Mouse (Mus musculus): Measurements from ENCODE around the gene Stbd1.

Gene Stbd1

DNA sequence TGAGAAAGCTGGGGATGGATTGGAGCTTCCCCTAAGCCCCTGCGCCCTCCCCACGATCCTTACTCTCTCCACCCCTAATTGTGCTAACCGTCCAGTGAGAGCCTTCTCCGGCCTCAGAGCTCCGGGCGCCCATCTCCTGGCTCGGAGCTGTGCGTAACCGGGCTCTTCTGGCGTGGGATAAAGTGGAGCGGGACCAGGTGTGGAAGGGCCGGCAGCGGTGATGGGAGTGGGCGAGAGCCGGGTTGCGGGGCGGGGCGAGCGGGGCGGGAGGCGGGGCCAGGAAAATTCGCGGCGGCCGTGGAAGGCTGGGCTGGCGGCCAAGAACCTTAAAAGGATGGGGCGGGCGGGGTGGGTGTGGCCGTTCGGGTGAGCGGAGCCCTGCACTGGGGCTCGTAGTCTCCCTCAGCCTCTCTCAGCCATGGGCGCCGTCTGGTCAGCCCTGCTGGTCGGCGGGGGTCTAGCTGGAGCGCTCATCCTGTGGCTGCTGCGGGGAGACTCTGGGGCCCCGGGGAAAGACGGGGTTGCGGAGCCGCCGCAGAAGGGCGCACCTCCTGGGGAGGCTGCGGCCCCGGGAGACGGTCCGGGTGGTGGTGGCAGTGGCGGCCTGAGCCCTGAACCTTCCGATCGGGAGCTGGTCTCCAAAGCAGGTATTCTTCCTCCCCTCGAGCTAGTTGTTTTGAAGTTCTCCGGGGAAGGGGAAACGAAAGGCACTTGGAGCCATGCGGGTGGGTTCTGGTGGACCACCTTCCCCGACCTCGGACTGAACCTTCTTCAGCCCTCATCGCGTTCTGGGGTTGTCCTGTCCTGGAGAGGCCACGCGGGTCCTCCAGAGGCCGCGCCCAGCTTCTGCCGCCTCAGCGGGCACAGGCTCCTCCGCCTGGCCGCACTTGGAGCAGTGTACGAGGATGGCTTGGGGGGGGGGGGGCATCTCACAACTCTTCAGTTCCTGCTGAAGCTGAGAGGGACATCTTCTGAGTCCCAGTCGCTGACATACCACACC is at the start of gene Stbd1:
TSS of gene Stbd1 (plus strand) at position 351 of the 1,000 bp plus-strand sequence.
- peak; percentile 75 for DNase-seq (ENCODE audit: low spot score)

DNA sequence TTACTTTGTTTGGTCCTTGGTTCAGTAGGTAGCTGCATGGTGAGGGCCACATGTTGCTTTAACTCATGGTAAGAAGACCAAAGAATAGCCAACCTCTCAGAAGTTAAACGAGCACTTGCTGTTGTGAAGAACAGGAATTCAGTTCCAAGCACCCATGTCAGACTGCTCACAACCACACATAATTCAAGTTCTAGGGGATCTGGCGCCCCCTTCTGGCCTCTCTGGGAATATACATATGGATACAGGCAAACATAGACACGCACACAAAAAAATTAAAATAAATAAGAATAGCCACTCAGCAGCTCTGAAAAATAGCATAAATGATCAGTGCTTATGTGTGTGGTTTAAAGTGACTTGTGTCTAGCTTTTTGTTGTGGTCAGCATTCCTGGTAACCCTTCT is 48.9 kb upstream of the Stbd1 start:
- DNase-seq (ENCODE audit: low spot score): no peak

DNA sequence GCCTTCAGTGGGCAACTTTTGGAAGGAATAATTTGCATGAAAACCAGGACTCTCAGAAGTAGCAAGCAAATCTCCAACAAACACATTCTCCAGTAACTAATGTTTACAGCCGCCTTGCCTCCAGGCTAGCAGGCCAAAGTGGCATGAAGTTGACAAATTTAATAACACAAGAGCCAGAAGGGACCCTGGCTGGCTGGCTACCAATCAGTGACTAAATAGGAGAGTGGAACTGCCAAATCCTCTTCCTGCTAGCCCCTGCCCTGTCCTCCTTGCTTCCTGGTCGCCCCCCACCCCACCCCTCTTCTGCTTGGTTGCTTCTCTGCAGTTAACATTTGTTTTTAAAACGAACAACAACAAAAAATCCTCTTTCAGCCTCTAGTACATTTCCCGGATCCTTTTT is 48.4 kb upstream of the Stbd1 start:
- DNase-seq (ENCODE audit: low spot score): no peak

DNA sequence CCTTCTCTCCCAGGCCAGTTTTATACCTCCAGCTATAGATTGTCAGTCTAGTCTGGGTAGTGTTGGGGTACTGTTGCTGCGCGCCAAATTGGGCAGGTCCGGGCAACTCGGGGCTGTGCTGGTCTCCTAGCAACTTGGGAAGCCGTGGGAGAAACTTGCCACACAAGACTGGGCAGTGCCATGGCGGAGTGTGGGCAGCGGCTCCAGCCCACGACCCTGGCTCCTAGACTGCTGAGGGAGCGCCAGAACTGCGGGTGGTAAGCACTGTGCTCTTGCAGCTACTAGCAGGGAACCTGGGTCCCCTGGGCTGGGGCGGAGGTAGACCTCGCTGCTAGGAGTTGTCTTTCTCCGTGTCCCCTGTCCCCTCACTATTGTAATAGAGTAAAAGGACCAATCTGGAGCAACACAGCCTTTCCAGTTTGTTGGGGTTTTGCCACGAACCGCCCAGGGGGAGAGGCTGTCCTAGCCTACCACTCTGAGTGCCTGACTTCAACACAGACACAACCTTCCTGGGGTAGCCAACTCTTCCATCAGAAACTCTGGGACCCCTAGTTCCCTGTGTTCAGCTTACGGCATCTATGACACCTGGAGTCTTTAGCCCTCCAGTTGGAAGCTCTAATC is 47.8 kb upstream of the Stbd1 start, which contains the start of gene Fam47e:
TSS of gene Fam47e (plus strand) at position 179 of the 621 bp plus-strand sequence.
- DNase-seq (ENCODE audit: low spot score): peak; percentile 40

DNA sequence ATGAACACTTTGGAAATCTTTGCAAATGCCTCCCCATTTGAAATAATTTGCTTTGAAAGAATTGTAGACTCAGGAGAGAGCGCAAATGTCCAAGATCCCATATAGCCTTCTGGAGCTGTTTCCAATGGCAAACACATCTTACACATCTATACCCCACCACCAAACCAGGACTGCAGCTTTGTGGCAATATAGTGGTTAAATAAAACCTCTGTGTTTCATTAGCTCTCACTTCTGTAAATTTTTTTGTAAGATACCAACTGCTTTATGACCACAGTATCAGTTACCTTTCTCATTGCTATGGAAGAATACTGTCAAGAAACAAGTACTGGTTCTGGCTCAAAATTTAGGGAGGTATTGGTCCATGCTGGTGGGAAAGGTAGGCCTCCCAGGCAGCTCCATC is 46.9 kb upstream of the Stbd1 start:
- DNase-seq (ENCODE audit: low spot score): no peak

DNA sequence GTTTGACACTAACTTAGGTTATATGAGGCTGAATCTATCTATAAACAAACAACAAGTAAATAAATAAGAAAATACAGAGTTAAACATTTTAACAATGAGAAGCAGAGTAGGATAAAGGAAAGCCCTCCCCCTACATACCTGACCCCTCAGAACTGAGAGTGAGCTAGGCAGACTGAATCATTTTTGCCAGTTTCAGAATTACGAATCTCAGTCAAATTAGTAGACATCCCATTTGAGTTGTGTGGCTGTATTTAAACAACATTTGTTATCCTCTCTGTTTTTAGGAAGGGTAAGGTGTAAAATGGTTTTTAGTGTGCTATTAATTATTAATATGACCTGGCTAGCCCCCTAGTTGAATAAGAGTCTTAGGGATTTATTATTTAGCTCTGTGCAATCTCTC is 45.3 kb upstream of the Stbd1 start:
- DNase-seq (ENCODE audit: low spot score): no peak

DNA sequence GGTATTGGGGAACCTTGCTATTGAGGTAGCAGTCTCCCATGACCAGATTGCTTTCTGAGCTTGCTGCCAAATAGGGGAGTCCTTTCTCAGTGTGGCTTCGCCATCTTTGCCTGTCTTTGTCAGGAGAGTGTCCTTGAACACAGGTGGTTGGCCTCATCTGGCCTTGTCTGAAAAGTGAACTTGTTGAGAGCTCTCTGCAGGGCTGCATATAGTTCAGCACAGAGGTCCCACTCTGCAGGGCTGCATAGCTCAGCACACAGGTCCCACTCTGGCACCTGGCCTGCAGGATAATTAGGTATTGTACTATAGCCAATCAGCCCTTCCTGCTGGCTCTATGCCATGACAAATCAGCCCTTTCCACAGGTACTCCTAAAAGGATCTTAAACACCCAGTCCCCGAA is 42.6 kb upstream of the Stbd1 start:
- DNase-seq (ENCODE audit: low spot score): no peak

DNA sequence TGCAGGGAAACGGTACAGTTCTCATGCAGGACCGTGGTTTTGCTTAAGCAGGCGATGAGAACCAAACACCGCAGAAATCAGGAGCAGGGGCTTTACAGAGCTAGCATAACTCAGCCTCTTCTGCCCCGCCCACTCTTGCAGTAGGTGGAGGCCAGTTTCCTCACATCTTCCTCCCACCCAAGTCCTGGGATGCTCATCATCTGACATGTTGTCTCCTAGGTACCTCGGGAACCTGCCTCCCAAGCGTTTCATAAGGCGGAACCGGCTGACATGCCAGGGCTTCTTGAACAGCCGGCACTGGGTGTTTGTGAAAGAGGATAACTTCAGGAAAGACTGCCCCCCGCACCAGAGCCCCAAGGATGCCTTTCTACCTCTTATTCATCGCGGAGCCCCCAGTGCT is 40.8 kb upstream of the Stbd1 start:
- no peak for DNase-seq (ENCODE audit: low spot score)

DNA sequence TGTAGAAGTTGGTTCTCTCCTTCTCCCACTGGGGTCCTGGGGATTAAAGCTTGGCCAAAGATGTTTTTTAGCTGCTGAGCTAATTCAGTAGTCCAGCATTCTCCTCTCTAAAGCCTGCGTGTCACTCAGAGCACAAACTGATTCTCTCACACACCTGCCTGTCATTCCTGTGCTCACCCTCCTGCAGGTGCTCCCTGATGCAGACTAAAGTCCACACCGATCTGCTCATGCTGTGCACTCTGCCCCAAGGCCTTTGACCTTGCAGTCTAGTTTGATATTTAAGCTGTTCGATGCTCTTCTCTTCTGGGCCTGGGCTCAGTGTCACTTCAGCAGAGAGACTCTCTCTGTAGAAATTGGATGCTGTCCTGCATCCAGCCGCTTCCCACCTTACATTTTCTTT is 31.6 kb upstream of the Stbd1 start:
- no peak for DNase-seq (ENCODE audit: low spot score)

DNA sequence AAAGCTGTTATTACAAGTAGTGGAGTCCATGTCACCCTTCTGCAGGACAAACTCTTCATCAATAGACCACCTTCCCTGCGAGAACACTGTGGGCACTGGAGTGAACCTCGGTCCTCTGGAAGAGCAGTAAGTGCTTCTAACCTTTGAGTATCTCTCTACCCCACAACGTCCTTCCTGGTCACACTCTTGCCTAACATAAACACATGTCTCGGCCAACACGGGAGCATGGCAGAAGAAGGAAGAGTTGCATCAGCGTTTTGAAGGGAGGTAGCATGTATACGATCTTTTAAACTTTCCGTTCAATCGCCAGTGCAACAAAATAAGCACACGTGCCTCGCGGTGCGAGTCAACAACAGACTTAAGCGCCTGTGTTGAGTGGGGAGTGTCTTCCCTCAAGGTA is 23.3 kb upstream of the Stbd1 start:
- no peak for DNase-seq (ENCODE audit: low spot score)

DNA sequence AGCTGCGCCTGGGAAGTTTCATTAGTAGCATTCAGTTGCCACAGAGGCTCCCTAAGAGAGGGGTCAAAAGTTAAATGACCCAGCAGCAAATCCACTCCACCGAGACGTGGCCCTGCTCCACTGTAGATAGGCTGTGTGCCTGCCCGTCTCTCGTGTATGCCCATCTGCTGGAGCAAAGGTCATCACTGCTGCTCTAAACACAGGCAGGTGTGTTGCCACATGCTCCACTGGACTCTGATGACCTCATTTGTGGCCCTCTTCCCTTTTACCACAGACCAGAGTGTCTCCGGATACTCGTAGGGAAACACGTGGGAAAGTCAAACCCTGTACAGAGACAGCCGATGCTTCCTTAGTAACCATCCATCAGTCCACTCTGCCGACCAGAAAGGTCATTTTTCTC is 16.9 kb upstream of the Stbd1 start:
- DNase-seq (ENCODE audit: low spot score): no peak

DNA sequence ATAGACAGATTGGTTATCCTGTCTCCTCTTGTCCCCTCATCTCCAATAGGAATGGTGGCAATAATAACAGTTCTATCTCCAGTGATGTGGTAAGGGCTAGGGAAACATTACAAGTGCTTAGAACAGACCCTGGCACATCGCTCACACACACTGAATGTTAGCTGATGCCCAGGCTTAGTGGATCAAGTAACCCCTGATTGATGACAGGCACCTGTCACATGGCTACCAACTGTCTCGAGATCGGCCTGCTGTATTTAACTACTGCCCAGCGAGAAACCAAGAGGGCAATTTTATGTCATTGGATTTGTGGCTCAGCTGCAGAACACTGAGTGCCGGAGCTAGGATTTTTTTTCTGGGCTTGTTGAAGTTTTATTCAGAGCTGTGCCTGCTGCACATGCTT is 7.8 kb upstream of the Stbd1 start:
- DNase-seq (ENCODE audit: low spot score): no peak

DNA sequence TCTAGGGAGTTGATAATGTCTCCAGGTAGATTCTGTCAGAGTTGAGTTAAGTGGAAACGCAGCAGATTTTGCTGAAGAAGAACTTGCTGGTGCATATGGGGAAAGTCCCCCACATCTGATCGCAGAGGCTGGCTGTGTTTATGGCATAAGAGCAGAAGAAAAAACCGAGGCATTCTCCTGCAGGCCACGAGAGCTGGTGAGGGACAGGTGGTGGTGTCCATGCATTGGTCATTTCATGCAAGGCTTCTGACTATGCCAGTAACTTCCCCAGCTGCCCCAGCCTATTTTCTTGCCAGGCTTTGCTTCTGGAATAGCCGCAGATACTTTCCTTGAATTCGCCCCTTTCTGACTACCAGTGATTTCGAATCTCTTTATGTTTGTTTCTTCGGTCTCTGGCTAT is 6.0 kb upstream of the Stbd1 start:
- no peak for DNase-seq (ENCODE audit: low spot score)

DNA sequence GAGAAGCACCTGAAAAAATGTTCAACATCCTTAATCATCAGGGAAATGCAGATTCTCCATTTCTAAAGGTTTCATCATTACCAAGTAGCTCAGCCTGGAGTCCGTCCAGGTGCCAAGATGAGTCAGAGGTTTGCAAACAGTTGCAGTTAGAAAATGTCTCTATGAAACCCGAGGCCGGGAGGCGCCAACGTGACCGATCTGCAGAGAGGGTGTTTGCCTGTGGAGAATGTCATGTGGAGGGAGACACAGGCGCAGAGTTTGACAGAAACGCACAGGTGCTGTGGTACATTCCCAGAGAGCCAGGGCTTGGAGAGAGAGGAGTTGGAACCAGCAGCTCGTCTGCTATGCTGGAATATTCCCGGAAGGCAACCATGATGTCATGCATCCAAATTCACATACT is 3.8 kb upstream of the Stbd1 start:
- DNase-seq (ENCODE audit: low spot score): peak; percentile 12

DNA sequence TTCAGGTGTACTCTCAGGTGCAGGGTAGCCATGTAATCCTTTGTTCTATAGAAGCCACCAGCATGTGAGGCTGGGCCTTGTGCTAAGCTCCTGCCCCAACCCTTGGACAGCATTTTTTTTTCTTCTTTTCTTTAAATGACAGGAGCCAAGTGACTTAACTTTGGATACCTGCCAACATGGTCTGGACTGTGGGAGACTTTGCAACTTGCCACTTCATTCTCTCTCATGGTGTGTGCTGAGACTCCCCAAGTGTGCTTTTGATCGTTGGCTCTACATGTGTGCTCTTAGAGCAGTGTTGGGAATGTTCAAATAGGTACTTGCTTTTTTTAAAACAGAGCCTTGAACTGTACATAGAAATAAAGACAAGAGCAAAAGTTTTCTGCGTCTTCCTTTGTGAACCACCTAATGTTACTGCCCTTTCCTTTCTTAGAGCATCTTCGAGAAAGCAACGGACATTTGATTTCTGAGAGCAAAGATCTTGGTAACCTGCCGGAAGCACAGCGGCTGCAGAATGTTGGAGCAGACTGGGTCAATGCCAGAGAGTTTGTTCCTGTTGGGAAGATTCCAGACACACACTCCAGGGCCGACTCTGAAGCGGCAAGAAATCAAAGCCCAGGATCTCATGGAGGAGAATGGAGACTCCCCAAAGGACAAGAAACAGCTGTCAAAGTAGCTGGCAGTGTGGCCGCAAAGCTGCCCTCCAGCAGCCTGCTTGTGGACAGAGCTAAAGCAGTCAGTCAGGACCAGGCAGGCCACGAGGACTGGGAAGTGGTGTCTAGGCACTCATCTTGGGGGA is 1.8 kb downstream of the Stbd1 start:
- peak; percentile 26 for DNase-seq (ENCODE audit: low spot score)

DNA sequence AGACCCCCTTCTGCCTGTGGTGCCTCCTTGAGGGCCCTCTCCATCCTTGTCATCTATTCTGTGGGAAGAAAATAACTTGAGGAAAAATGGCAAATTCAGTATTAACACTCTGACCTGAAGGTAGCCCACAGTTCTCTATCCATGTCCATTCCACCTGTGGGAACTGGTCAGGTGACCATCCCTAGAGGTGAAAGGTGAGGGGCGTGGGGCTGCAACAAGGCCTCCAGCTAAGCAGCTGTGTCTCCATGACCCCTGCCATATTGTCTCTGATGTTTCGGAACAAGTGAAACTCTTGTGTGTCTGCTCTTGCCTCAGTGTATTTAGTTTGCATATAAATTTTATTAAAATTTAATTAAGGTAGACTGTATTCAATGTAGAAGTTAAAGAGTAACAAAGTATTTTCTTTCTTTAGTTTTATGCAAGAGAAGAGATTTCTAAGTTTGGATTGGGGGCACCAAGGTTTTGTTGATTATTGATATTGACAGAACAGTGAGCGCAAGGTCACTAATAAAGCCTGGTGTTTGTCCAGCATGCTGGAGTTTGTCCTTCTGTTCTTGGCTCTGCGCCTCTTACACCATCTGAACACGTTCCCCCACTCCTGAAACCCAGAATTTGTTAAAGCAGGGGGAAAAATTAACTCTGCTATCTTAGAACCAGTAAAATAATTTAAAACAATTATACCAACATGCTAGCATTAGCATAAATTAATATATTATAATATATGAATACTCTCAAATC is 4.8 kb downstream of the Stbd1 start:
- DNase-seq (ENCODE audit: low spot score): no peak

DNA sequence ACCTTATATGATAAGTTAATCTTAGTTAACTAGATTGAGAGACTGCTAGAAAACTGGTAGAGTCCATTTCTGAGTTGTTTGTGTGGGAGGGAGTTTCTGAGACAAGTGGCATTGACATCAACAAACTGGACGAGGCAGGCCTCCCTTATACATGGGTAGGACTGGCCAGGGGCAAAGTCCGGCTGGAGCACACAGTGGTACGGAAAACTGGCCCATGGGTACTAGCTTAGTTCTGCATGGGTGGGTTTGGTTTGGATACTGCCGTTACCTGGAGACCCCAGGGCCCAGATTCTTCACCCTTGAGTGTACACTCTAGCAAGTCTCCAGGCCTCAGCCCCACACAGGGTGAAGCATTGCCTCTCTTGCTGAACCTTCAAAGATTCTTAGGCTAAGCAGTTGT is 9.9 kb downstream of the Stbd1 start:
- no peak for DNase-seq (ENCODE audit: low spot score)

DNA sequence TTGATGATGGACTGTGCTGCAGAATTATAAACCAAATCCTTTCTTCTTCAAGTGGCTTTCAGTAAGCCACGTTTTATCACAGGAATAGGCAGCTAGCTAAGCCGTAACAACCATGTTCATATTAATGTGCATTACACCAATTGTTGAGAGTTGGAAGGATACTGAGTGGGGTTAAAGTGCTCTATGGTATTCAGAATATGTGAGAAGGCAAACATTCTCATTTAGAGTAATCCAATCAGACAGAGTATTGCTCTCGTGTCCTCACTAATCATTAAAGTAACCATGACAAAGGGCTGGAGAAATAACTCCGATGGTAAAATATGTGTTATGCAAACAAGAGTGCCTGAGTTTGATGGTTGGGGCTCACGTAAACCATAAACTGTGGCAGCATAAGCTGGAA is 19.0 kb downstream of the Stbd1 start:
- DNase-seq (ENCODE audit: low spot score): no peak

DNA sequence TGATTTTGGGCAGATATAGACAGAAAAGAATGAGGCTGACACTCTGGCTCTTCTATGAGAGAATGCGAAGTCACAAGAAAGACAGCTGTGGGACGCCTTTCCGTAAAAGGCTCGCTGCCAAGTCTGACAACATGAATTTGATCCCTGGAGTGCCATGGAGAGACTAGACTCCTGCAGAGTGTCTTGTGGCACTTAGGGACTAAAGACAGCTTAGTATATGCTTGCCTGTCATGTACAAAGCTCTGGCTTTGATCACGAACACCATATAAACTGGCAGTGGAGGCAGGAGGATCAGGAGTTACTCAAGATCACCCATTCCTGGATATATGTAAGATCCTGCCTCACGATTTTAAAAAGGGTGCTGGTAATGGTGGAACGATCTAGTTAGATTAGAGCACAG is 25.1 kb downstream of the Stbd1 start:
- no peak for DNase-seq (ENCODE audit: low spot score)

DNA sequence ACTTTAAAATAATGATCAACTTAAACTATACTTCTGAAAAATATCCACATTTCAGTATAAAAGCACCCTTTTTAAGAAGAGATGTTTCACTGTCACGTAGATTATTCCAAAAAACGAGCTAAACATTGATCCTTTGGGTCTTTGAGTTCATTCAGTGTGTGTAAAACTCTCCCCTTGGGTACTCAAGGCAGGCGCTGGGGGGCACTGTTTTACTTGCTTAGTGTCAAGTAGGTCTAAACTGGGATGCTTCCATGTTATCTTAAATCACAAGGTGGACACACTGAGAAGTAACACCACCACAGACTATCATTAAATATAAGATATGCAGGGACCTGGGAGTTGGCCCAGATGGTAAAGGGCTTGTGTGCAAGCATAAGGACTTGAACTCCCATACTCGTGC is 30.7 kb downstream of the Stbd1 start:
- no peak for DNase-seq (ENCODE audit: low spot score)

DNA sequence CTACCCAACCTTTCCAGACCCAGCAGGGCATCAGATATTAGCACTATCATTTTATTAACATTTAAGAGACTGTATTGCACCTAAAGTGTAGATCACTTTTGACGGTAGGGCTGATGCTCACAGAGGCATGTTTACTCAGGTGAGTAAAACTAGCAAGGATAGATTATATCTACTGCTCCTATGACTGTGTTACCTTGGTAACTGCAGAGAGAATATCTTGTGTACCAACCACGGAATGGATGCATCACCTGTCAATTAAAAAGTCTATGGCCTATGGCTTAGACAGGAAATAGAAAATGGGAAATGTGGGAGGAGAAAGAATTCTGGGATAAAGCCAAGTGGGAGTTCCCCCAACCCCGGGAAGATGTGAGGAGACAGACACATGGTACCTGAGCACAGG is 32.1 kb downstream of the Stbd1 start:
- no peak for DNase-seq (ENCODE audit: low spot score)

DNA sequence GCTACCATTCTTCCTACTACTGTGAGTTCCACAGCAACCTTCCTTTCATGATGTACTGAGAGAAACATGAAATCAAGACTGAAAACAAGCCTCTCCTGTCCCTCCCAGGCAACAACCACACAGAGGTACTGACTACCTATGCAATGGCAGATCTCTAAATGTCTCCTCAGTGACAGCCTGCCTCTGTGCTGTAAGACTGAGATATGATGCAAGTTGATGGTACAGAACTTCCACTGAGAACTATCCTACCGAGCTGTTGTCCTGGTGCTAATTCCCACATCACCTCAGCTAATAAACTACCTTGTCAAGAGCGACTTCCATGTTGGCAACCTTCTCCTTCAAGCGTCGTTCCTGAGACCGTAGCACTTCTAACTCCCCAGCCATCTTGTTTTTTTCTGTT is 33.0 kb downstream of the Stbd1 start:
- no peak for DNase-seq (ENCODE audit: low spot score)
